Mouse (Mus musculus) urinary bladder, postnatal 4 days (tissue): Measurements from ENCODE around the gene Ccdc194.
A peak's percentile ranks its signal among the peaks of the same experiment; 100 is the strongest.

ENCODE experiments used
- DNase-seq, 2 experiments: peaks; one replicate each; pipeline ENCODE4 v3.0.0; 2021 to 2022; ENCODE audit warnings: low spot score in 2 of 2

The Ccdc194 gene

GRCm38 (mm10) chr8:71476099-71476940 lies 49.2 kb downstream of the Ccdc194 start:
- DNase-seq = peak; percentile 77 to 81

- DNase-seq = no peak
Observed at GRCm38 (mm10) chr8:71475702-71476075, 49.8 kb downstream of the Ccdc194 start.

GRCm38 (mm10) chr8:71474785-71475701 lies 50.5 kb downstream of the Ccdc194 start:
- DNase-seq = no peak

GRCm38 (mm10) chr8:71474344-71474743 lies 51.2 kb downstream of the Ccdc194 start:
- no peak for DNase-seq

GRCm38 (mm10) chr8:71472601-71473386 lies 52.7 kb downstream of the Ccdc194 start:
- DNase-seq = no peak

- no peak for DNase-seq
Observed at GRCm38 (mm10) chr8:71471861-71472260, 53.6 kb downstream of the Ccdc194 start.

- DNase-seq = no peak
Observed at GRCm38 (mm10) chr8:71470913-71471255, 54.6 kb downstream of the Ccdc194 start.

- DNase-seq = no peak
Observed at GRCm38 (mm10) chr8:71470146-71470912, 55.2 kb downstream of the Ccdc194 start.
